Mouse (Mus musculus): ENCODE data around the gene Lgr5.

DNA sequence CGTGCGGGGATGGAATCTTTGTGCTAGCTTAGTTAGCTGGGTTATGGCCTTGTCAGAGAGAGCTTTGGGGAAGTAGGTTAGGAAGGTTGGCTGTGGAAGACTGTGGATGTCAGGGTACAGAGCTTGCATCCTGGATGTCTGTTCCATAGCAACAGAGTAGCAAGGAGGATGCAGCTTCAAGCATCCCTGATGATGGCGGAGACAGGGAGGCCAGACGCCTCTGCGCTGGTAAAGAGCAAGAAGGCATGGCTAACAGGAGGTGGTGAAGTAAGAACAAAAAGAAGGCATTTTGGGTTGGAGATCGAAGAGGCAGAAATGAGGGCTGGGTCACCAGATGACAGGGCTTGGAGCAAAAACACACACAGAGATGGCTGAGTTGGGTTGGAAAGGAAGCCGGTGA is 118.9 kb downstream of the Lgr5 start:
- TF ChIP-seq CTCF (IDR thresholded peaks at IDR 0.05; ENCODE audit: control insufficient read depth, insufficient read depth, insufficient read length) (no peak), MYOG (IDR thresholded peaks at IDR 0.05; ENCODE audit: control insufficient read depth, extremely low read depth, insufficient read length) (no peak), MYOD1 (IDR thresholded peaks at IDR 0.05; ENCODE audit: control insufficient read depth, insufficient read length, low read depth) (no peak), USF1 (IDR thresholded peaks at IDR 0.05; ENCODE audit: low read depth) (no peak), CEBPB (IDR thresholded peaks at IDR 0.05; ENCODE audit: low read depth) (no peak), MAX (IDR thresholded peaks at IDR 0.05) (no peak), FOSL1 (IDR thresholded peaks at IDR 0.05; ENCODE audit: insufficient read depth, low read length, poor library complexity, severe bottlenecking) (no peak)

All from C2C12 (cell line).